Mouse (Mus musculus): Measurements from ENCODE around the gene Gp1bb. TPM values are rescaled to one million over a fixed set of nuclear protein-coding genes. Genes with fewer than 3 reads are reported as not detected.

Gp1bb gene
- polyA plus RNA-seq, 1 experiment from 2014 or later, result 1.1 TPM

- WGBS, result 35% methylated on average over 5 of the region's 5 CpGs
- no peaks in the 10 kb centered on the region for H3K36me3 ChIP-seq (ENCODE audit: control insufficient read depth, insufficient read depth, low read length)
- H3K9me3 ChIP-seq (ENCODE audit: control insufficient read depth, low read depth, low read length), result no peaks in the 10 kb centered on the region
- no peak overlapping the region for H3K4me3 ChIP-seq (ENCODE audit: low read depth, low read length)
- no peak for ATAC-seq (ENCODE audit: insufficient number of reproducible peaks, insufficient read depth, low FRiP score, low read depth)
- H3K4me2 ChIP-seq (replicated peaks; ENCODE audit: low read depth, low read length), result no peak overlapping the region
- H3K4me1 ChIP-seq (ENCODE audit: control insufficient read depth, insufficient read depth, low read length), result peaks cover 11% of the 10 kb centered on the region; the same call in 1 of the 2 replicates
- H3K27ac ChIP-seq (ENCODE audit: low read length), result no peak overlapping the region
- H3K9ac ChIP-seq (replicated peaks; ENCODE audit: low read depth, low read length), result no peak overlapping the region
- peaks cover 30% of the 10 kb centered on the region for H3K27me3 ChIP-seq (ENCODE audit: control insufficient read depth, insufficient read depth, low read length)
These were observed 44.5 kb downstream of the Gp1bb start for GRCm38 (mm10) chr16:18577599-18578160.

- no peak overlapping the region for H3K4me3 ChIP-seq (ENCODE audit: low read depth, low read length)
- no peak for ATAC-seq (ENCODE audit: insufficient number of reproducible peaks, insufficient read depth, low FRiP score, low read depth)
- no peak overlapping the region for H3K9ac ChIP-seq (replicated peaks; ENCODE audit: low read depth, low read length)
- peaks cover 6% of the 10 kb centered on the region; the same call in 1 of the 2 replicates for H3K4me1 ChIP-seq (ENCODE audit: control insufficient read depth, insufficient read depth, low read length)
- WGBS, result 56% methylated on average over 3 of the region's 3 CpGs
- H3K27ac ChIP-seq (ENCODE audit: low read length), result no peak overlapping the region
- H3K36me3 ChIP-seq (ENCODE audit: control insufficient read depth, insufficient read depth, low read length), result no peaks in the 10 kb centered on the region
- no peak overlapping the region for H3K4me2 ChIP-seq (replicated peaks; ENCODE audit: low read depth, low read length)
- no peaks in the 10 kb centered on the region for H3K9me3 ChIP-seq (ENCODE audit: control insufficient read depth, low read depth, low read length)
- H3K27me3 ChIP-seq (ENCODE audit: control insufficient read depth, insufficient read depth, low read length), result peaks cover 24% of the 10 kb centered on the region
These were observed 45.1 kb downstream of the Gp1bb start for GRCm38 (mm10) chr16:18577071-18577470.

GRCm38 (mm10) chr16:18574196-18574595, 48.0 kb downstream of the Gp1bb start:
- H3K27ac ChIP-seq (ENCODE audit: low read length), result no peak overlapping the region
- H3K4me3 ChIP-seq (ENCODE audit: low read depth, low read length), result no peak overlapping the region
- no peak for ATAC-seq (ENCODE audit: insufficient number of reproducible peaks, insufficient read depth, low FRiP score, low read depth)
- no peaks in the 10 kb centered on the region for H3K36me3 ChIP-seq (ENCODE audit: control insufficient read depth, insufficient read depth, low read length)
- H3K9me3 ChIP-seq (ENCODE audit: control insufficient read depth, low read depth, low read length), result no peaks in the 10 kb centered on the region
- H3K4me2 ChIP-seq (replicated peaks; ENCODE audit: low read depth, low read length), result no peak overlapping the region
- H3K4me1 ChIP-seq (ENCODE audit: control insufficient read depth, insufficient read depth, low read length), result no peaks in the 10 kb centered on the region
- WGBS, result 74% methylated on average over 8 of the region's 8 CpGs
- H3K9ac ChIP-seq (replicated peaks; ENCODE audit: low read depth, low read length), result no peak overlapping the region
- no peaks in the 10 kb centered on the region for H3K27me3 ChIP-seq (ENCODE audit: control insufficient read depth, insufficient read depth, low read length)

Other genes with a start within 250 kb of the Gp1bb start
- gene Txnrd2, start 196.0 kb downstream of the Gp1bb start, polyA plus RNA-seq (2014; fragmentation: Nextera tagmentation; extraction: Ambion mirVana), result 18.5 and 18.8 TPM in 2 replicates
- gene Comt, start 195.6 kb downstream of the Gp1bb start, polyA plus RNA-seq (2014; fragmentation: Nextera tagmentation; extraction: Ambion mirVana), result 94.3 and 99.0 TPM in 2 replicates
- gene Gnb1l, start 123.7 kb downstream of the Gp1bb start, polyA plus RNA-seq (2014; fragmentation: Nextera tagmentation; extraction: Ambion mirVana), result 12.3 and 15.5 TPM in 2 replicates
- gene Rtl10, start 123.5 kb downstream of the Gp1bb start, polyA plus RNA-seq (2014; fragmentation: Nextera tagmentation; extraction: Ambion mirVana), result 3.1 and 3.5 TPM in 2 replicates
- 0.53 and 1.1 TPM in 2 replicates for gene Tbx1, start 31.7 kb downstream of the Gp1bb start, polyA plus RNA-seq (2014; fragmentation: Nextera tagmentation; extraction: Ambion mirVana)
- 0.67 and 1.3 TPM in 2 replicates for gene Gm49601, start 4.0 kb upstream of the Gp1bb start, polyA plus RNA-seq (2014; fragmentation: Nextera tagmentation; extraction: Ambion mirVana)
- gene Sept5, start 7.6 kb upstream of the Gp1bb start, polyA plus RNA-seq (2014; fragmentation: Nextera tagmentation; extraction: Ambion mirVana), result 17.1 and 18.9 TPM in 2 replicates
- 15.5 and 17.9 TPM in 2 replicates for gene Cldn5, start 154.4 kb upstream of the Gp1bb start, polyA plus RNA-seq (2014; fragmentation: Nextera tagmentation; extraction: Ambion mirVana)
- gene Ufd1, start 189.4 kb upstream of the Gp1bb start, polyA plus RNA-seq (2014; fragmentation: Nextera tagmentation; extraction: Ambion mirVana), result 85.4 and 85.7 TPM in 2 replicates
- 43.1 and 43.8 TPM in 2 replicates for gene Cdc45, start 189.6 kb upstream of the Gp1bb start, polyA plus RNA-seq (2014; fragmentation: Nextera tagmentation; extraction: Ambion mirVana)
- gene 2510002D24Rik, start 214.2 kb upstream of the Gp1bb start, polyA plus RNA-seq (2014; fragmentation: Nextera tagmentation; extraction: Ambion mirVana), result 37.4 and 47.6 TPM in 2 replicates
- not detected in 2 replicates for gene Gm28539, start 214.2 kb upstream of the Gp1bb start, polyA plus RNA-seq (2014; fragmentation: Nextera tagmentation; extraction: Ambion mirVana)

Measured in stomach, embryonic 14.5 days (tissue).